Mouse (Mus musculus) embryonic facial prominence, embryonic 11.5 days (tissue): ENCODE results near the gene Gm49027. TPM values are rescaled to one million over a fixed set of nuclear protein-coding genes. Genes with fewer than 3 reads are reported as not detected.
A peak's percentile ranks its signal among the peaks of the same experiment; 100 is the strongest.

ENCODE experiments used
- ATAC-seq: fragments of 200-750 bp; cut with Nextera tagmentation; replicated peaks from 2 replicates; pipeline ENCODE4 v1.8.0; 2017; ENCODE audit warnings: low read depth; ENCODE audit not compliant: insufficient number of reproducible peaks, low FRiP score, low TSS enrichment
- DNase-seq: peaks from one replicate; pipeline ENCODE4 v3.0.0-alpha.2; 2015; ENCODE audit warnings: low spot score
- H3K27ac ChIP-seq: fragments of 300-500 bp; sonication (generic); replicated peaks from 2 replicates; pipeline ENCODE4 v1.5.1; 2014; ENCODE audit warnings: mild to moderate bottlenecking, low read depth, low read length, control low read depth
- H3K27me3 ChIP-seq: fragments of 300-500 bp; sonication (generic); 2 replicates; pipeline ENCODE4 v1.6.1; 2014; ENCODE audit warnings: mild to moderate bottlenecking, low read length, moderate library complexity, mixed read lengths; ENCODE audit not compliant: control insufficient read depth, insufficient read depth
- H3K36me3 ChIP-seq: fragments of 300-500 bp; sonication (generic); replicated peaks from 2 replicates; pipeline ENCODE4 v1.6.1; 2014; ENCODE audit warnings: low read depth, mild to moderate bottlenecking, low read length, moderate library complexity, mixed read lengths; ENCODE audit not compliant: control insufficient read depth, insufficient read depth
- H3K4me1 ChIP-seq: fragments of 300-500 bp; sonication (generic); 2 replicates; pipeline ENCODE4 v1.6.1; 2014; ENCODE audit warnings: low read length, mixed read lengths; ENCODE audit not compliant: control insufficient read depth, insufficient read depth
- H3K4me2 ChIP-seq: fragments of 300-500 bp; sonication (generic); 2 replicates; pipeline ENCODE4 v1.6.1; 2014; ENCODE audit warnings: low read depth, mild to moderate bottlenecking, control low read depth, low read length, moderate library complexity
- H3K4me3 ChIP-seq: fragments of 300-500 bp; sonication (generic); 2 replicates; pipeline ENCODE4 v1.5.1; 2014; ENCODE audit warnings: low read depth, low read length, control low read depth
- H3K9ac ChIP-seq: fragments of 300-500 bp; sonication (generic); replicated peaks from 2 replicates; pipeline ENCODE4 v1.6.1; 2014; ENCODE audit warnings: mild to moderate bottlenecking, control low read depth, low read length
- H3K9me3 ChIP-seq: fragments of 300-500 bp; sonication (generic); replicated peaks from 2 replicates; pipeline ENCODE4 v1.6.1; 2016; ENCODE audit warnings: mild to moderate bottlenecking, low read length, inconsistent platforms, mixed read lengths; ENCODE audit not compliant: control insufficient read depth
- WGBS: fragments of 180-500 bp; shearing (Covaris S2); extraction: QIAGEN DNeasy Blood & Tissue Kit; methylation state at CpG from one replicate; pipeline ENCODE4 v1.1.7; 2014; 5-methylcytosine and 5-hydroxymethylcytosine counted together
- polyA plus RNA-seq: library from polyadenylated mRNA; unstranded; fragments of >200 nt; fragmentation: Nextera tagmentation; extraction: Ambion mirVana; gene quantifications from 2 replicates; pipeline ENCODE4 v1.2.1, GENCODE M21; 2014

Gm49027 gene
- polyA plus RNA-seq, 1 experiment from 2014 or later, result 0.48 TPM

DNA sequence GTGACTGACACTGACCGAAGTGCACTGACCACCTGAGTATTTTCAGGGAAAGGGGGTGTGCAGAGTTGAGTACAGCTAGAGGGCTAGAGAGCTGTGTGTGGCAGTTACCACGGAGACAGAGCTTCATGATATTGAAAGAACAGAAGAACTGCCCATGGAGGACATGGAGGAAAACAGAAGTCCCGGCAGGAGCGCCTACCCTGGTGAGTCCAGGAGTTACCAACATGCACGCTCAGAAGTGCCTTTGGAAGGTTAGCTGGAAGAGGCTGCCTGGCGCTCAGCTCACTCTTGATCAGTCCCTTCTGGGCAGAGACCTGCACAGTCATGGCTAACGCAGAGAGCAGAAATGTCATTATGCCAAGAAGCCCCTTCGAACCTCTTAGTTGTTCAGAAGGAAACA lies 4.8 kb upstream of the Gm49027 start:
- Histone ChIP-seq H3K9ac (no peak overlapping the region), H3K4me3 (no peak overlapping the region), H3K4me1 (no peaks in the 10 kb centered on the region), H3K9me3 (no peaks in the 10 kb centered on the region), H3K27ac (no peak overlapping the region), H3K27me3 (no peaks in the 10 kb centered on the region), H3K4me2 (no peak overlapping the region), H3K36me3 (no peaks in the 10 kb centered on the region; the same call in 1 of the 2 replicates)
- DNase-seq, result no peak
- ATAC-seq, result no peak
- 92% methylated on average over 8 of the region's 8 CpGs for WGBS

DNA sequence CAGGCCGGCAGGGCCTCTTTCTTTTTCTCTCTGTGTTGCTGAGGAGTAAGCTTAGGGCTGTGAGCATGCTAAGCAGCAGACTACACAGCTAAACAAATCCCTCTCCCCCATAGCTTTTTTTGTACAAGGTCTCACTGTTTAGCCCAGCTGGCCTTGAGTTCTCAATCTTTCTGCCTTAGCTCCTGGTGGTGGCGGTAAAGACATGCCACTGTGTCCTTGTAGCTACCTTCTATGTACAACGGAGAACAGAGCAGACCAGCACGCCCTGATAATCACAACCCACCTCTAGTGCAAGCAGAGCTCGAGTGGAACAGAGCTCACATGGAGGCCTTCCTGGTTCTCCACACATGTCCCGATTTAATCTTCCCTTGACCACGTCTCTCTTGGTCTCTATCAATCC lies 3.4 kb upstream of the Gm49027 start:
- Histone ChIP-seq H3K4me1 (no peaks in the 10 kb centered on the region; the same call in 1 of the 2 replicates), H3K9me3 (no peaks in the 10 kb centered on the region), H3K27me3 (no peaks in the 10 kb centered on the region), H3K4me3 (no peak overlapping the region), H3K36me3 (no peaks in the 10 kb centered on the region; the same call in 1 of the 2 replicates), H3K9ac (no peak overlapping the region), H3K27ac (no peak overlapping the region), H3K4me2 (no peak overlapping the region)
- 80% methylated on average over 7 of the region's 7 CpGs for WGBS
- no peak for DNase-seq
- no peak for ATAC-seq

DNA sequence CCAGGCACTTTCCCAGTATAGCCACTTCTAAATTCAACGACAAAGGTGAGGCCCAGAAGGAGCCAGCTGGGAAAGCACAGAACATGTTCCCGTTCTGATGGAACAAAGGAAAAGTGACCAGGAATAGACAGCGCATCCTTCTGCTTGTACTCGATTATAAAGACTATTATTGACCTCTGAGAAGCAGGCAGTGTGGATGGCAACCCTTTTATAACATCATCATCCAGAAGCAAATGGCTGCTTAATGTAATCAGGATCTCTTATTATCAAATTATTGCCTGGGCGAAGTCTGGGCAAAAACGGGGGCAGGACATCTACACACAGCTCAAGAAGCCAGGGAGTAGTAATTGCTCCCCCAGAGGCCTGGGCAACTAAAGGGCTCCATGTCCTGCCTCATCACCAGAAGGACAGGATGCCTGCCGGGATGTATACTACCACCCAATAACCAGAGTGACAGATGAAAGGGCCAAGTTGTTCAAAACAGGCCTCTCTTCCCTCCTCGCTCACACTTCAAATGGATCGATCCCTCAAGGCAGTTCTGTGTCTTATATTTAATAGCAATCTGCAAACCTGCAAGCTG lies 718 bp upstream of the Gm49027 start:
- Histone ChIP-seq H3K27me3 (no peaks in the 10 kb centered on the region), H3K4me1 (no peaks in the 10 kb centered on the region; the same call in 1 of the 2 replicates), H3K4me3 (no peak overlapping the region), H3K4me2 (no peak overlapping the region), H3K9ac (no peak overlapping the region), H3K9me3 (no peaks in the 10 kb centered on the region), H3K27ac (no peak overlapping the region), H3K36me3 (no peaks in the 10 kb centered on the region; the same call in 1 of the 2 replicates)
- DNase-seq (no peak), ATAC-seq (no peak)
- 92% methylated on average over 9 of the region's 9 CpGs for WGBS

DNA sequence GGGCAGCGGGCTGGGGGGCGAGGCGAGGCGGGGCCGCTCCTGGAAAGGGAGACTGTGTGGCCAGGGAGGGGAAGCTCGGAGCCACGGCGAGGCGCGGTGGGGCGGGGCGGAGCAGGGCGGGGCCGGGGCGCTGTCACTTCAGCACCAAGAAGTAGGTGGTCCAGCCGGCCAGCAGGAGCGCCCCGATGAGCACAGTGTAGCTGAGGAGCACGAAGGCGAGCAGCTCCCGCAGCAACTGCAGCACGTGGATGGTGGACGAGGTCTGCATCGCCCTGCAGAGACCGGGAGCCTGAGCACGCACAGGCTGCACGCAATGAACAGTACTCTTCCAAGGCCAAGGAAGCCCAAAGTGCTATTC lies 916 bp downstream of the Gm49027 start:
- WGBS, result under 1% methylated on average over 20 of the region's 27 CpGs
- DNase-seq (peak; percentile 87), ATAC-seq (peak; percentile 96)
- H3K4me1 ChIP-seq, result no peaks in the 10 kb centered on the region; the same call in 1 of the 2 replicates
- H3K9me3 ChIP-seq, result no peaks in the 10 kb centered on the region
- H3K27me3 ChIP-seq, result no peaks in the 10 kb centered on the region
- peak overlapping the region; percentile 49 for H3K4me2 ChIP-seq
- H3K4me3 ChIP-seq, result peak overlapping the region; percentile 97
- no peaks in the 10 kb centered on the region for H3K36me3 ChIP-seq
- no peak overlapping the region for H3K27ac ChIP-seq
- no peak overlapping the region for H3K9ac ChIP-seq

DNA sequence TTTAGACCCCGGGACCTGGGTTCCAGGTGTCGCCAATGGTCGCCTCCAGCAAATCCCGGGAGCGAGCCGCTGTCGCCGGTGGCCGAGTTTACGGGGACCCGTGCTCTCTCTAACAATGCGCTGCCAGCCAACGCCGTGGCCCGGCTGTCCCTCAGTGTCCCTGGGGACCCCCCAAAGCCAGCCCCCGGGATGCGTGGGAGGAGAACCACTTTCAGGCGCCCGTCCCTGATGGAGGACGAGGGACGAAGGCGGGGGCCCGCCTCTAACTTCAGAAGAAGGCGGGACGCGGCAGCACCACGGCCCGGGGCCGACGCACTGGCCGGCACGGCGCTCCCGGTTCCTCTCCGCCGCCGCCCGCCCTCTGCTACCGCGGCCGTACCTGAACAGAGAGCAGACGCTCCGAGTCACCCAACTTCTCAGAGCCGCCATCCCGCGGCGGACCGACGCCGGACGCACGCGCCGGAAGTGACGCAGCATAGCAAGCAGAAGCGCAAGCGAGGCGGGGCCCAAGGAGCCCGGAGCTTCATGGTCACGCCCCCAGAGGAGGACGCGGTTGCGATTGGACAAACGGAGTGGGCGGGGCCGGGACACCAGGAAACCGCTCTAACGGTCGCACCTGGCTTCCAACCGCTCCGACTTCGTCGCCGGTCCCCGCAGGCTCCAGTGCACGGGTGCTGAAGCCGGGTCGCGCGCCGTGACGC lies 1.4 kb downstream of the Gm49027 start, which contains the start of gene Diablo:
Gene Diablo, minus strand, starts transcription at position 485 of the 701 bp plus-strand sequence.
- peak; percentile 92 for ATAC-seq
- Histone ChIP-seq H3K4me1 (no peaks in the 10 kb centered on the region; the same call in 1 of the 2 replicates), H3K4me2 (peak within 1 kb of the TSS; percentile 89), H3K27ac (peak within 1 kb of the TSS; percentile 52; the same call in 1 of the 2 replicates), H3K9ac (peak within 1 kb of the TSS; percentile 88), H3K4me3 (peak within 1 kb of the TSS; percentile 97), H3K9me3 (no peaks in the 10 kb centered on the region), H3K27me3 (no peaks in the 10 kb centered on the region), H3K36me3 (no peaks in the 10 kb centered on the region)
- WGBS, result under 1% methylated on average over 74 of the region's 82 CpGs
- DNase-seq, result peak; percentile 100

DNA sequence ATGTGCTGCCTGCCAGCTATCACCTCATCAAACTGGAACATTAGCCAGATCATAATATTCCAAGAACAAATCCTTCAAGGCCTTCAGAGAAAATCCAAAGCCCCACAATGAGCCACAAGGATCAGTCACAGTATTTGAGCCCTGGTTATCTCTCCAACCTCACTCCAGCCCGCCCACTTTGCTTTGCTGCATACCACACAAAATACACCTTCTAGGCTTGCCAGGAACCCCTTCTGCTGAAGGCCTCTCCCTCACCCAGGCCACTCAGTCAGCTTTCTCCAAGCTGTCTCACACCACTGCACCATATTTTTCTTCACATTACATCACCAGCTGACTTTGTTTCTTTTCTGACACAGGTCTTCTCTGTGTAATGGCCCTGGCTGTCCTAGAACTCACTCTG lies 3.1 kb downstream of the Gm49027 start:
- Histone ChIP-seq H3K27ac (no peak overlapping the region), H3K4me2 (no peak overlapping the region), H3K9me3 (no peaks in the 10 kb centered on the region), H3K9ac (no peak overlapping the region), H3K36me3 (no peaks in the 10 kb centered on the region), H3K4me1 (no peaks in the 10 kb centered on the region; the same call in 1 of the 2 replicates), H3K27me3 (no peaks in the 10 kb centered on the region), H3K4me3 (no peak overlapping the region)
- ATAC-seq (no peak), DNase-seq (no peak)
- 84% methylated on average over 1 of the region's 1 CpGs for WGBS

DNA sequence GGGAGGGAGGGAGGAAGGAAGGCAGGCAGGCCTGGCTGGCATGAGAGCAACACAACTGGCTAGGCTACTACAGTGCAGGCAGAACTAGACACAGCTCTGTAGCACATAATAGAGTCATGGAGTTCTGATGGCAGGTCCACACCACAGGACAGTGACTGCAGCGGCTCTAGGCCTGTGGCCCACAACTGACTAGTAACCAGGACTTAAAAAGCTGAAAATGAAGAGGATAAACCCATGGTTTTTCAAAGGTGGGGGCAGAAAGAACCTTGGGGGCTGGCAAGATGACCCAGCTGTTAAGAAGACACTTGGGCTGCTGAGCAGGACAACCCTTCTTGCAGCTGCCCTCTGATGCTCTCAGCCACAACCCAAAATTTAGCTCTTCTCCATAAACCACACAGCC lies 3.7 kb downstream of the Gm49027 start:
- Histone ChIP-seq H3K27me3 (no peaks in the 10 kb centered on the region), H3K4me1 (no peaks in the 10 kb centered on the region; the same call in 1 of the 2 replicates), H3K9me3 (no peaks in the 10 kb centered on the region), H3K4me3 (no peak overlapping the region), H3K9ac (no peak overlapping the region), H3K36me3 (no peaks in the 10 kb centered on the region), H3K4me2 (no peak overlapping the region), H3K27ac (no peak overlapping the region)
- no peak for DNase-seq
- 88% methylated on average over 1 of the region's 1 CpGs for WGBS
- ATAC-seq, result no peak

DNA sequence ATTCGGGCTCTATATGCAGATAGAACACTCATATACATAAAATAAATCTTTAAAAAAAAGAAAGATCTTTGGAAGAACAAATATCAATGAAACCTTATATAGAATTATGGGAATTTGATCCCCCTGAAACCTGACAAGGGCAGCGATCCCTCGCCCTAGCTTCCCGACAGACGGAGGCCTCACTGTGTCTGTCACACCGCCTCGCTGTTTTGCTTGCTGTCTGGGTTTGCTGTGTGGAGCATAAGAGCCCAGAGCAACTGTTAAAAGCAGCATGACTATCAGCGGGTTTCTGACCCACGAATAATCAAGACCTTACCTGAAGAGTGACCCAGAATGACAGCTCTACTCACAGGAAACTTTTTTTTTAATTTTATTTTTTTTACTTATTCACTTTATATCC lies 4.6 kb downstream of the Gm49027 start:
- DNase-seq (no peak), ATAC-seq (no peak)
- WGBS, result 83% methylated on average over 9 of the region's 9 CpGs
- Histone ChIP-seq H3K27ac (no peak overlapping the region), H3K4me1 (no peaks in the 10 kb centered on the region; the same call in 1 of the 2 replicates), H3K9me3 (no peaks in the 10 kb centered on the region), H3K4me2 (no peak overlapping the region), H3K4me3 (no peak overlapping the region), H3K36me3 (no peaks in the 10 kb centered on the region), H3K27me3 (no peaks in the 10 kb centered on the region), H3K9ac (no peak overlapping the region)
